Mouse (Mus musculus) mouse embryonic stem cell (cell line): ENCODE data around the gene Ifitm7.

ENCODE experiments used
- in situ Hi-C, 2 experiments: fragments of 300-500 bp; cut with MboI; formaldehyde crosslinking; loops; 1 replicate in 1 of 2; 3 replicates in 1 of 2; pipeline ENCODE4 v1.14.3; 2019 to 2020; ENCODE audit warnings: low sequenced_read_pairs in 2 of 2, low pct_unique_long_range_greater_than_20kb in 1 of 2, mixed read lengths in 1 of 2; ENCODE audit not compliant: unreplicated experiment in 1 of 2

The Ifitm7 gene

GRCm38 (mm10) chr16:13986574-13987478, at the start of gene Ifitm7, which contains the start of gene 2900011O08Rik:
Gene Ifitm7 (minus strand): TSS chr16:13986888.
Gene 2900011O08Rik (plus strand): TSS chr16:13986604.
- in situ Hi-C loops, result no loop called here

- in situ Hi-C loops, result no loop called here
These were observed 46.4 kb upstream of the Ifitm7 start for GRCm38 (mm10) chr16:14033076-14033475.

GRCm38 (mm10) chr16:14030650-14031049, 44.0 kb upstream of the Ifitm7 start:
- in situ Hi-C loops, result no loop called here

- in situ Hi-C loops, result no loop called here
These were observed 43.2 kb upstream of the Ifitm7 start for GRCm38 (mm10) chr16:14029851-14030250.

GRCm38 (mm10) chr16:14029072-14029471, 42.4 kb upstream of the Ifitm7 start:
- in situ Hi-C loops, result no loop called here

- in situ Hi-C loops, result no loop called here
These were observed 38.7 kb upstream of the Ifitm7 start for GRCm38 (mm10) chr16:14025091-14025990.

GRCm38 (mm10) chr16:14021166-14021822, 34.6 kb upstream of the Ifitm7 start:
- in situ Hi-C loops, result no loop called here

- in situ Hi-C loops, result no loop called here
These were observed 30.6 kb upstream of the Ifitm7 start for GRCm38 (mm10) chr16:14017306-14017705.

GRCm38 (mm10) chr16:14009966-14010365, 23.3 kb upstream of the Ifitm7 start:
- in situ Hi-C loops, result loop anchor here in 1 of 2 experiments (5.0 kb wide), 1 partner anchor 93 kb away; no protein-coding TSS in a partner anchor

GRCm38 (mm10) chr16:14008708-14009107, 22.0 kb upstream of the Ifitm7 start:
- in situ Hi-C loops, result loop anchor here in 1 of 2 experiments (5.0 kb wide), 1 partner anchor 91 kb away; no protein-coding TSS in a partner anchor

- in situ Hi-C loops, result loop anchor here in 1 of 2 experiments (5.0 kb wide), 1 partner anchor 91 kb away; no protein-coding TSS in a partner anchor
These were observed 21.4 kb upstream of the Ifitm7 start for GRCm38 (mm10) chr16:14008081-14008480.

- in situ Hi-C loops, result loop anchor here in 1 of 2 experiments (5.0 kb wide), 1 partner anchor 88 kb away; no protein-coding TSS in a partner anchor
These were observed 18.6 kb upstream of the Ifitm7 start for GRCm38 (mm10) chr16:14005266-14005665.

GRCm38 (mm10) chr16:14004726-14005125, 18.0 kb upstream of the Ifitm7 start:
- in situ Hi-C loops, result loop anchor here in 1 of 2 experiments (5.0 kb wide), 1 partner anchor 87 kb away; no protein-coding TSS in a partner anchor

GRCm38 (mm10) chr16:14004170-14004569, 17.5 kb upstream of the Ifitm7 start:
- in situ Hi-C loops, result no loop called here

GRCm38 (mm10) chr16:14003386-14004130, 16.9 kb upstream of the Ifitm7 start:
- in situ Hi-C loops, result no loop called here

- in situ Hi-C loops, result no loop called here
These were observed 7.8 kb upstream of the Ifitm7 start for GRCm38 (mm10) chr16:13994502-13994901.

GRCm38 (mm10) chr16:13994076-13994475, 7.4 kb upstream of the Ifitm7 start:
- in situ Hi-C loops, result no loop called here
